Mouse (Mus musculus): ENCODE data around the gene Gm17359.
A peak's percentile ranks its signal among the peaks of the same experiment; 100 is the strongest.
"Not testable (repeated sequence)": the region's sequence is repeated elsewhere in the genome, so short reads cannot be mapped to it uniquely, and the experiment has no call there.

Gm17359 gene

DNA sequence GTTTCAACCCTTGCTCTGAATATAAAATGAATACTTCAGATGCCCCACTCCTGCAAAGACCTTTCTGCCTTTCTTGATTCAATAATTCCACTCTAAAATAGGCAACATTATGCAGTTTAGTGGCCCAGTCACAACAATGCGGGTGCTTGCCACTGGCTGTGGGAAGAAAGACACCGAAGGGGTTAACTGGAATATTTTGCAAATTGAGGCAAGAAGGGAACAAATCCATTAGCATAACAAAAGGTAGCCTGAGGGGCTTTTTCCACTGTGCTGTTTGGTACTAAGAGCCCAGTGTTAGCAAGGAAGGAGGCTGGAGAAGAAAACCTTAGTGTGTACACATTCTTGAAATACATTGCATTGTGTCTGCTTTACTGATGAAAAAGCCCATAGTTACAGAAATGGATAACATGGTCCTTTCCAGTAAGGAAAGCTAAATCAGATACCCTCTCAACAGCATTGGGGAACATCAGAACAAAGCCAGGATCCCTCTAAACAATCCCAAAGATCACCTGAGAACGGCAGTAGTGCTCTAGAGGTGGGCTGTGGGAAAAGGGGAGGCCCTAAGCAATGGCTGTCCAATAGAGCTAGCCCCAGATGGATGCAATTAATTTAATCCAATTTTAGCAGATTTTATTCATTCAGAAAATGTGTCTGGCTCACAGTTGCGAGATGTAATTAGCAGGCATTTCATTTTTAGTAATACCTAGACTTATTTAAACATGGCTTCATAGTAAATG, 80.7 kb downstream of the Gm17359 start:
- peak; percentile 65 for DNase-seq

DNA sequence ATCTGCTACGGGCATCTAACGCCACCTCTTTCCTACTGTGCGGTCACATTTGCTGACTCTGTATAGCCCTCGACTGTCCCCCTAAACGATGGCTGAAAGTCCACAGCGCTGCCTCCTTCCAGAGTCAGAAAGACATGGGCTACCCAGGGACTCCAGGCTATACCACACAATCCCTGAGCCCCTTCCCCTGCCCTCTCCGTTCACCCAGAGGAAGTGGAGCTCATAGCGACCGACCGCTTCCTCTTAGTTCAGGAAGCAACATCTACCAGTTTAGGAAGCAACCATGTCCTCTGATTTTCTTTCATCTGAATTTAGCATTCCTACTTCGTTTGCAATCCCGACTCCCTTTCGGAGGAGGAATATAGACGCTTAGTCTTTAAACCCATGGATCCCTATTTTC, 82.5 kb downstream of the Gm17359 start:
- no peak for DNase-seq

DNA sequence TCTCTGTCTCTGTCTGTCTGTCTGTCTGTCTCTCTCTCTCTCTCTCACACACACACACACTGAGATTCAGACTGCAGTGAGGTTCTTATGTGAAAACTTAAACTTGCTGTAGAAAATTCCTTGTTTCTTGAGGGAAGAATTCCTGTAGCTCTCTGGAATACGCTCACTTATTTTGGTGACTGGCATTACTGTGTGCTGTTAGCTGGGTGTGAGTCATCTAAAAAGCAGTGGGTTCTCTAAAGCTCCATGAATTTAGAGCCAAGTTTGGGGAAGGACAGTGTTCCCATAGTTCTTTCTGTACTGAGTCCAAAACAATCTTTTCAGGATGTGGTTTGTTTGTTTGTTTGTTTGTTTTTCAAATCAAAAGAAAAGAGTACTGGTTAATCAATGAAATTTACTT, 89.0 kb downstream of the Gm17359 start:
- DNase-seq: no peak

GRCm38 (mm10) chr3:79433593-79433992, 97.1 kb downstream of the Gm17359 start:
- DNase-seq: no peak

DNA sequence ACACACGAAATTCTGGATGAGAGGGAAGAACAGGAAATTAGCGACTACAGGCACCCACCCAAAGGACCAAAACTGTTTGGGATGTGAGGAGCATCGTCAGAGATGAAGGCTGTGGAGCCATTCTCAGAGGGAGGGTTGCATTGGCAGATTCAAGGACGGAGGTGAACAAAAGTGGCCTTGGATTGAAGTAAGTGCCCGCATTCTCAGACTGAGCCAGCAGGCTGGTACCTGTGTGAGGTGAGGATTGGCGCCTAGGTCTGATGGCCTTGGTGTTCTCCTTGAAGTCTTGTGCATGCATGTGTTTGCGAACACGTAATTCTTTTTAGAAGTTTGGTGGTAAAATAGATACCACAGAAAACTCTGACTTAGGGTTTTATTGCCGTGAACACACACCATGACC, 98.0 kb downstream of the Gm17359 start:
- DNase-seq: no peak

DNA sequence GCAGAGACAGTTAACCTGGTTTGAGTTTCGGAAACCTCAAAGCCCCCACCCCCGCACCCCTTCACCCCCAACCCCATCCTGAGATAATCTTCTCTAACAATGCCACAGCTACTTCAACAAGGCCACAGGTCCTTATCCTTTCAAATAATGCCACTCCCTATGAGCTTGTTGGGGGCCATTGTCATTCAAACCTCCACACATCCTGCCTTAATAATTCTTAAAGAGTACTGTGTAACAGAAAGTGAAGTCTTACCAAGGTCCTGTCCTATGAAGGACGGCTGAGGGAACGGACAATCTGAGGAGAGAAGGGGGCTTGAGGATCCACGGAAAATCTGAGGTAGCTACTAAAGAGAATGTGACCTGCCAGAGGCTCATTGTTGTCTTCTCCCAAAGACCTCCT, 98.5 kb downstream of the Gm17359 start:
- DNase-seq: no peak

DNA sequence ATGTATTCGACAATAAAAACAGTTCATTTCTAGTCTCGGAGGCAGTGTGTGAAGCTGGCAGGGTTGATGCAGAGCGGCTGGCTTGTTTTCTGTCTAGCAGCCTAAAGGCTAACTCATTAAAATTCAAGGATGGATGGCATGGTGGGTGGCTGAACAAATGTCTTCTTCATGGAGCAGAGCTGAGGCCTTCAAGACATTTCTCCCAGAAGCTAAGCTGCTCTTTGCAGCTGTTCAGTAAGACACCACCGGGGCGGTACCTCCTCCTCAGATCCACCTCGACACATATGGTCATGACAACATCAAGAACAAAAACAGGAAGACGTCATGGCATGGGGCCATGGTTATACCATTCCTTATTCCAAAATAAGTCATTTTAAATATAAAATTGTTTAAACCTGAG, 99.7 kb downstream of the Gm17359 start:
- no peak for DNase-seq

GRCm38 (mm10) chr3:79438276-79438675, 101.8 kb downstream of the Gm17359 start:
- DNase-seq: no peak

DNA sequence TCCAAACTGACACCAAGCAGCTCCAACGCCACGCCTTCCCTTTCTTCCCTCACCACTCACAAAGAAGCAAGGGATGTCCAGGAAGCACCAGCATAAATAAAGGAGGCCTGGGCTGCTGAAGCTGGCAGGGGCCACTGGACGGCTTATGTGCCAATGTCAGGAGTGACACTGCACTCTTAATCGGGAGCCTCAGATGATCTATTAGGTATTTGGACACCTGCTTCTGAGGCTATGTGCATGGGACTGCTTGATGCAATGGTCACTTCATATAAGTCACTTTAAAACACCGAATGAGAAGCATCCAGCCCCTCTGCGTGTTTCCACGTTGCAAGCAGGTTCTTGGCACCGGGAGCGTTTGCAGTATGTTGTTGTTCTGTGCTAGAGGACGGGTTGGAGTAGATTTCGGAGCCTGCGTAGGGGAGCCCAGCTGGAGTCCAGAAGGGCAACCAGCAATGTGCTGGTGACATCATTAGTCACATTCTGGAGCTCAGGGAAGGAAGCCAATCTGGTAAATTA, 104.6 kb downstream of the Gm17359 start:
- peak; percentile 63 for DNase-seq

- no peak for DNase-seq
These were observed 107.4 kb downstream of the Gm17359 start for GRCm38 (mm10) chr3:79443850-79444249.

DNA sequence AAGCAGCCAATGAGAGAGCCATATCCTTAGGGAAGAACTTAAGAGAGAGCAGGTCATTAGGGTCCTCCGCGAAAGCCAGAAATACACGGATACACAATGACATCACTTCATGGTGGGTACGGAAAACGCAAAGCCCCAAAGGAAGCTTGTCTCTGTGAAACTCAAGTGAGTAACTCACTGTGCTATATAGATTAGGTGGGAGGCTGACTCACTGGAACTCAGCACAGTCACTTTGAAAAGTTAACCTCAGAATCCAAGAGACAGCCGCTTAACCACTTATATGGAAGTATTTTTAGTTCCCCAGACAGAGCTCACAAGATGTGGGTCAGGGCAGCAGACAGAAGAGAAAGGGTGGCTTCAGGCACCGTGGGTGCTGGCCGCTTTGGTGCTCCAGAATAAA, 108.6 kb downstream of the Gm17359 start:
- no peak for DNase-seq

DNA sequence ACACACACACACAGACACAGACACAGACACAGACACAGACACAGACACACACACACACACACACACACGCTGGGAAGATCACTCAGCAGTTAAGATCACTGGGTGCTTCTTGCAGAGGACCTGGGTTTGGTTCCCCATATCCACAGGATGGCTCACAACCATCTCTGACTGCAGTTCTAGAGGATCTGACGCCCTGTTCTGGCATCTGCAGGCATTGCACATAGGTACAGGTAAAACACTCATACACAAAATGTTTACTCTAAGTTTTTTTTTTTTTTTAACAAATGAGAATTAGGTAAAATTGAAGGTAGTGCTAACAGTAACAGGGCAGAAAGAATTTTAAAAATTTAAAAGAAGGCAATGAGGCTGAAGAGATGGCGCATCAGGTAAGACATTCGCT, 109.7 kb downstream of the Gm17359 start:
- DNase-seq: no peak

- DNase-seq: not testable (repeated sequence)
These were observed 110.2 kb downstream of the Gm17359 start for GRCm38 (mm10) chr3:79446648-79447047.

DNA sequence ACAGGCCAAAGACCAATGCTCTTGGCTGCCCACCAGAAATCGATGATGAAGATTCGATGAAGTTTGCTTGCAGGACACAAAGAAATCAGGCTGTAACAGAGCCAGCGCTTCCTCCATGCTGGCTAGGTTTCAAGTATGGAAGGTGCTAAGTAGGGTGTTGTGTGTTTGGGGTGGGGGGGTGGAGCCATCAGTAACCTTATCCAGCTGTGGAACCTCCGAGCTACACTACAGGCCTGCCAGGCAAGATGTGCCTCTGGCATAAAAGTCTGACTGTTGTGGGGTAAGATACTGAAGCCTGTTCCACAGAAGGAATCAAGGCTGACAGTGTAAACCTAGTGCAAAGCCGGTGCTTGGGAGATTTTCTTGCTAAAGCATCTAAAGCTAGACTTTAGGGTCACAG, 112.0 kb downstream of the Gm17359 start:
- DNase-seq: no peak

- DNase-seq: no peak
These were observed 112.9 kb downstream of the Gm17359 start for GRCm38 (mm10) chr3:79449361-79449760.

DNA sequence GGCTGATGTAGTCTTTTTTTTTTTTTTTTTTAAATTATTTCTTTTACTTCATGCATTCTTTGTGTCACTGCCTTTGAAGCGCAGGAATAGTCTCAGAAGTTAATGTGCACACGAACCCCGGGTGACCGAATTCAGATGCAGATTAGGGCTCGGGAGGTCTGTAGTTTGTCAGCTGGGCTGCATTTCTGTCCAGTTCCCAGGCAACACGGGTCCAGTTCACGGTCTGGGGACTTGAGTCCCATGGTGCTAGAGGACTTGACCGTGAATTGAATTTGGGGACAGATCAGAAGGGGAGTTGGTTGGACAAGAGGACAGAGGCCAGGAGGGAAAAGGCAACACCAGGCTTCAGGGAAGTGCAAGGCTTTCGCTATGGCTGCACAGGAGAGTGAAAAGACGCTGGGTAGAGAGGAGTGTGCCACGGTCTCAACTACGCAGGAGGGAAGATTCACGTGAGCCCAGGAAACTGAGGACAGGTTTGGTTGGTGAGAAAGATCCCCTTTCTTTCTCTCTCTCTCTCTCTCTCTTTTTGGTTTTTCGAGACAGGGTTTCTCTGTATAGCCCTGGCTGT, 116.3 kb downstream of the Gm17359 start:
- DNase-seq: no peak

DNA sequence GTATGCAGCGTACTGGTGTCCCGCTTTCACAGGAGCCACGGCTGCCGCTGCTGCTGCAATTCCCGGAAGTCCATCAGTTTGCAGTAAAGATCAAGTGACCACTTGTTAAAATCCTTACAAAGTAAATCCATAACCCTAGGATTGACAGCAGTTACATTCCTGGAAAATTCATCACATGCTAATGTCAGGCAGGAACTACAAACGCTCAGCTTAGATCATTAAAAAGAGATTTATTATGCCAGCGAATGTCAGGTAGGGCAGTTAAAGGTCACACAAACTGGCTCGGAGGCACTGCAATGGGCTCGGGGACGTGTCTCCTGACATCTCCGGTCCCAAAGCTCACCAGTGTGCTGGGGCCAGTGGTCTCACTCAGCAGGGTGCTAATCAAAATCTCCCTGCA, 119.3 kb downstream of the Gm17359 start:
- no peak for DNase-seq

DNA sequence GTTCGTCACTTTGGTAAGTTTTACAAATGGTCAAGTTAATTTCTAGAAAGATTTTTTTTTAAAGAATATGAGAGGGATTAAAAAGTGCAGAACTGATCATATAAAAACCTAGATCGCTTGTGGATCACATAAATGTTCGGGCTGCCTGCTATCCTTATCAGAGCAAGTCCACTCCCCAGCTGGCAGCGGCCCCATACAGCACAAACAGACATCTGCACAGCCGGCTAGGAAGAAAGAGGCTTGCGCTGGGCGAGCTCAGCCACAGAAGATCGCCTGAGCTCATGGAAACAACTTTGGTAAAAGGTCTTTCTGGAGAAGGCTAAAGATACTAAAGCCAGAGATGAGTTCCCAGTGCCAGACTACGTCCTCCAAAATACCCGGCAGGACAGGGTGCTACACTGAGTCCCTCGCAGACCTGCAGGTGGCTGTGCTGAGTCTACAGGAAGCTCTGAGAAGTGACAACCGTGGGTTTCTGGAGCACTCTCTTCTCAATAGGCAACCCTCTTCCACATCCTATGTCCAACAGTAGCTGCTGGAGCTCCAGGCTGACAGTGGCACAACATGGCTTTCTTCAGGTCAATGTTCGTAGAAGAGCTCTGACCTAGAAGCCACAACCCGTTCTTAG, 122.3 kb downstream of the Gm17359 start:
- no peak for DNase-seq

- no peak for DNase-seq
These were observed 133.0 kb downstream of the Gm17359 start for GRCm38 (mm10) chr3:79469440-79469839.

GRCm38 (mm10) chr3:79472362-79472761, 135.9 kb downstream of the Gm17359 start:
- DNase-seq: no peak

DNA sequence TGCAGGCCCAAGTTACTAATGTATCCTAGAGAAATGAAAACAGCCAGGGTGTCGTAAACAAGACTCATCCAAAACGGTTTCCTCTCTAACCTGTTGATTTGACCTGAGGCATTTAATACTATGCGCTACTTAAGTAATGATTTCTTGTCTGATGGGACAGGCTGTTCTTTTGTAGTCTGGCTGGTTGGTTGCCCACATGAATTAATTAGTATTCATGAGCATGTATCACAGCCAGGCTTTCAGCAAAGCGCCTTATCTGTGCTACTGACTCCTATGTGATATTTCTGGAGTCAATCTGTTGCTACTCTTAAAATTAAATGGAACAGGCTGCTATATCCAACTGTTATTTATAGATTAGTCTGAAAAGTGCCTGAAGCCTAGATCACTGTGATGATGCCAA, 138.4 kb downstream of the Gm17359 start:
- peak; percentile 22 for DNase-seq

- no peak for DNase-seq
These were observed 139.5 kb downstream of the Gm17359 start for GRCm38 (mm10) chr3:79475980-79476379.

DNA sequence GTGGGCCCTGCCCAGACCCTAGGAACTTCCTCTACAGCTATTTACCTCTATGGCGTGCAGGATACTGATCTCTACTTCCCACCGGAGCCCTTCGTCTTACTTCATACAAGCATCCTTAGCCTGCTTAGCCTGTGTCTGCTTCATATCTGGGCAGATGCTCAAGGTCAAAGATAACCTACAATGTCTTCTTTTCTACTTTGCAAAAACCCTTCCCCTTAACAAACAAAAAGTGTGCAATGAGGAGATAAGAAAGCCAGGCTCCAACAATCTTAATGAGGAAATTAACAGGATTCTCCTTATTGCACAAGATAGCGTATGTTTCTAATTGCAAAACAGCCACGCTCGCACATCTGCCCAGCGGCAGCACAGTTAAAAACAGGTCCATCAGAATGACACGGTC, 141.9 kb downstream of the Gm17359 start:
- DNase-seq: no peak

DNA sequence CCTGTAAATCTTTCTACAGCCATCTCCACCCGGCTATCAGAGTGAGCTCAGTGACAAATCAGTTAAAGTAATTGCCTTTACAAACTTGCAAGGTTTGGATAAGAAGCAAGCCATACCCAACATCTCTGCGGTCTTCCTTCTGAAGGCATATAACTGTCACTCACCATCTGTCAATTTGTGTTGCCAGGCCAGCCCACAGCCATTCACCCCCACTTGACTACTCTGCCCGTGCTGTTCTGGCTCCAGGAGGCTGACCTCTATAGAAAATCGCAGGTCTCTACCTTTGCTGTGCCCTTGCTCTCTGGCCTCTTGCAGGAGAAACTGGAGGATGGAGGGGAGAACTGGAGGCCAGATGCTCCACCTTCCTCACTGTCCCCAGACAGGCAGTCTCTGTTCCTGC, 142.4 kb downstream of the Gm17359 start:
- DNase-seq: peak; percentile 5

All from retina, postnatal 1 day (tissue).